Mouse (Mus musculus) kidney, adult 2 months (tissue): ENCODE data around the gene Adamts10.

Source experiments
- CTCF ChIP-seq: fragments of 200-500 bp; conservative IDR thresholded peaks from 2 replicates; pipeline ENCODE4 v1.5.1; 2011; ENCODE audit warnings: low read depth, mild to moderate bottlenecking, control low read depth, low read length, moderate library complexity, mixed read lengths; ENCODE audit not compliant: insufficient read depth, insufficient read length
- POLR2A ChIP-seq: fragments of 200-500 bp; IDR thresholded peaks from one replicate; pipeline ENCODE4 v1.6.1; 2011; ENCODE audit warnings: low read depth, low read length, control low read depth

GRCm38 (mm10) chr17:33563527-33564076 is 39.6 kb downstream of the Adamts10 start:
- no peak for TF ChIP-seq POLR2A
- no peak for TF ChIP-seq CTCF
